Mouse (Mus musculus) erythroblast, embryonic 14.5 days (primary cell): ENCODE measurements around the gene Grip1. TPM values are rescaled to one million over a fixed set of nuclear protein-coding genes. Genes with fewer than 3 reads are reported as not detected.

Experiments
- H3K27me3 ChIP-seq: 2 replicates; pipeline ENCODE4 v1.6.1; 2012; ENCODE audit warnings: inconsistent platforms; ENCODE audit not compliant: control insufficient read depth
- H3K36me3 ChIP-seq: 2 replicates; pipeline ENCODE4 v1.6.1; 2012; ENCODE audit warnings: mild to moderate bottlenecking, inconsistent platforms; ENCODE audit not compliant: control insufficient read depth
- H3K4me1 ChIP-seq: 2 replicates; pipeline ENCODE4 v1.6.1; 2012; ENCODE audit warnings: inconsistent platforms; ENCODE audit not compliant: control insufficient read depth
- H3K4me3 ChIP-seq: replicated peaks from 2 replicates; pipeline ENCODE3; 2012; ENCODE audit warnings: moderate library complexity, mild to moderate bottlenecking, inconsistent platforms
- H3K9me3 ChIP-seq: 2 replicates; pipeline ENCODE4 v1.6.1; 2012; ENCODE audit warnings: low read length, inconsistent platforms, mixed read lengths; ENCODE audit not compliant: control insufficient read depth
- GATA1 ChIP-seq: IDR thresholded peaks from 2 replicates; pipeline ENCODE4 v1.6.1; 2012; ENCODE audit warnings: low read length, inconsistent platforms, mixed read lengths
- TAL1 ChIP-seq: IDR thresholded peaks from 3 replicates; pipeline ENCODE4 v1.6.1; 2012; ENCODE audit warnings: low read length, inconsistent platforms, mixed read lengths
- polyA plus RNA-seq: library from polyadenylated mRNA; stranded (reverse); fragments of >175 nt; gene quantifications from 2 replicates; pipeline ENCODE4 v1.2.3, GENCODE M21; 2012

Gene Grip1
- polyA plus RNA-seq, 1 experiment, result not detected

- Histone ChIP-seq H3K27me3 (no peaks in the 10 kb centered on the region), H3K4me1 (no peaks in the 10 kb centered on the region), H3K36me3 (no peaks in the 10 kb centered on the region), H3K9me3 (peaks cover 6% of the 10 kb centered on the region), H3K4me3 (no peak overlapping the region)
- no peak for TF ChIP-seq TAL1
These were observed 273.3 kb downstream of the Grip1 start for GRCm38 (mm10) chr10:119726921-119727320.

GRCm38 (mm10) chr10:119730206-119730605 is 276.6 kb downstream of the Grip1 start:
- H3K9me3 ChIP-seq, result peaks cover 13% of the 10 kb centered on the region

DNA sequence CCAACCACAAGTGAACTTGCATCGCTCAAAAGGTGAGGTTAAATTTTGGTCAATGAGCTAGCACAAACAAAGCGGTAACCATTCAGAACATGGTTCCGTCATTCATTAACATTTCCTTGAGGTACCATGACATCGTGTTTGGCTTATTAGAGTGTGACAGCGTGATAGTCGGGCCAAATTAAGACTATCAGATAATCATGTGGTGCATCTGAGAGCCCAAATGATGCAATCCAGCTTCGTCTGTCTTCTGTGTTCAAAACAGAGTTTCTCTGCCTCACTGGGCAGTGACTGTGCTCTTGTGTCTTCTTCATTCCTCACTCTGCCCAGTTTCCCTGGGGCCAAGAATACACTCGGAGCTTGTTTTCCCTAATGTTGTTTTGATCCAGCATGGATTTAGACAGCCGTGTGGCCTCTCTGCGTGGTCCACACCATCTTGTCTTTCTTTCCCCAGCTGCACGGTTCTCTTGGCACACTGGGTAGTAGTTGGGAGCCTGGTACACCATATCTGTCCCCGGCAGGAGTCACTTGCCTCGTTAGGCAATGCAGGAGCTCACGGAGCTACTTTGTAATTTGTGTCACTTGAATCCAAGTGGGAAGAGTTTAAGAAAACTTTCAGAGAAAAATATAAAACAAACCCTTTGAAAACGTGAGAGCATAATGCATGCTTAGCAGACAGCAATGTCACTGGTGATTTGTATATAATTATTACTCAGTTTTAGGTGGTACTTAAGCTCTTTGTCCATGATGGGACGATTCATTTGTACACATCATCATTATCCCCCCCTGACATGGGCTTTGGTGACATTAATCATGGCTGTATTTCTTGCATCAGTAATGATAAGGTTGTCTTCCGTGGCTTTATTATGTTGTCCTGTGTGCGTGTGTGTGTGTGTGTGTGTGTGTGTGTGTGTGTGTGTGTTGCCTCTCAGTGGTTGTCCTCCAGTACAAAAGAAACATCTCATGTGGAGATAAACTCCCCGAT is 281.7 kb downstream of the Grip1 start:
- TF ChIP-seq TAL1, result no peak
- TF ChIP-seq GATA1, result no peak
- Histone ChIP-seq H3K4me1 (no peaks in the 10 kb centered on the region), H3K27me3 (no peaks in the 10 kb centered on the region), H3K4me3 (no peak overlapping the region), H3K36me3 (no peaks in the 10 kb centered on the region), H3K9me3 (peaks cover 18% of the 10 kb centered on the region)

More at GRCm38 (mm10) chr10:119730206-119730605, 276.6 kb downstream of the Grip1 start:
- Histone ChIP-seq H3K4me1 (no peaks in the 10 kb centered on the region), H3K4me3 (no peak overlapping the region), H3K27me3 (no peaks in the 10 kb centered on the region), H3K36me3 (no peaks in the 10 kb centered on the region)
- TF ChIP-seq TAL1, result no peak
- no peak for TF ChIP-seq GATA1

- Histone ChIP-seq H3K9me3 (peaks cover 30% of the 10 kb centered on the region), H3K27me3 (no peaks in the 10 kb centered on the region), H3K36me3 (no peaks in the 10 kb centered on the region), H3K4me3 (no peak overlapping the region), H3K4me1 (no peaks in the 10 kb centered on the region)
- TF ChIP-seq TAL1 (no peak), GATA1 (no peak)
These were observed 285.8 kb downstream of the Grip1 start for GRCm38 (mm10) chr10:119739466-119739865.

DNA sequence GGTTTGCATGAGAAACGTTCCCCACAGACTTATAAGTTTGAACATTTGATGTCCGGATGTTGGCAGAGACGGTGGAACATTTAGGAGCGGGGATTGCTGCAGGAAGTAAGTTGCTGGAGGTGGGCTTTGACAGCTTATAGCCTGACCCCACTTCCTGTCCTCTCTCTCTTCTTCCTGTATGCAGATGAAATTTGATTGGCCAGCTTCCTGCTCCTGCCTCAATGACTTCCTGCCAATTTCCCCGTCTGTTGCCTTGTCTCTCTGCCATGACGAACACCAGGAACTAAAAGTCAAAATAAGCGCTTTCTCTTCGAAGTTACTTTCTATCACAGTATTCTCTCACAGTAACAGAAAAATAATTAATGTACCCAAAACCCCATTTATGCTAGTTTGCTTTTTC is 289.1 kb downstream of the Grip1 start:
- H3K27me3 ChIP-seq, result no peaks in the 10 kb centered on the region
- H3K9me3 ChIP-seq, result peaks cover 26% of the 10 kb centered on the region
- TF ChIP-seq TAL1 (no peak), GATA1 (no peak)
- no peak overlapping the region for H3K4me3 ChIP-seq
- H3K4me1 ChIP-seq, result no peaks in the 10 kb centered on the region
- H3K36me3 ChIP-seq, result no peaks in the 10 kb centered on the region

DNA sequence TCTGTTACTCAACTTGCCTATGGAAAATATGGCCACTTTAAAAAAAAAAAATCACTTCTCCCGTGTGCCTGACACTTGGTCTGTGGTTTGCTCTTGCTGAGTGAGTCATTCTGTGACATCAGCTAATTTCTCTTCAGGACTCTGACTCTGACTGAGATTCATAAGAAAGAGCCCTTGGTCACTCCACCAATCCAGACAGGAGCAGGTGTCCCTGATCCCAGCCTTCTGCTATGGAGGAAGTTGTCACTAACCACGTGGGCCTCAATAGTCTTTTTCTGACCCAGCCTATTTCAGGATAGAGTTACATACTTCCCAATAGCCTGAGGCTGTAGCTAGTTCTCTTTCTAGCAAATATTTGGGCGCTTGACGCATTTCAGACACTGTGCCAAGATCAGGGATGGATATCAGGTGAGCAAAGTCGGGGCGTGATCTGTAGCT is 298.8 kb downstream of the Grip1 start:
- Histone ChIP-seq H3K9me3 (peaks cover 26% of the 10 kb centered on the region), H3K4me1 (no peaks in the 10 kb centered on the region), H3K4me3 (no peak overlapping the region), H3K27me3 (no peaks in the 10 kb centered on the region), H3K36me3 (no peaks in the 10 kb centered on the region)
- TF ChIP-seq GATA1 (no peak), TAL1 (no peak)

DNA sequence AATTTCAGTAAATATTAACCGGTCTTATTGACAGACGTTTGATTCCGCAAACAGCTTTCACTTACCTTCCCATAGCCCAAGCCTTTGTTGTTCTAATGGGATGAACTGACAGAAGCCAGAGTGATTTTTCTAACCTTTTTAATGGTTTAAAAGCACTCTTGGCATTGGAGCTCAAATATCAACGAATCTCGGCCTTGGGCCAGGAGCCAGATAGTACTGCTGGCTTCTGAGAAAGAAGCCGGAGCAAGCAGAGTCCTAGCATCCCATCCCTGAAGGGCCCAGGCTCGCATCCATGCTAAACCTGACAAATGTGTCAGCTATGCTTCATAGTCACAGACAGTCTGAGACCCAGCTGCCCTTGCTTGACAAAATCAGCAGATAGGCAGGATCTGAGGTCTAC is 302.6 kb downstream of the Grip1 start:
- TF ChIP-seq GATA1, result no peak
- TF ChIP-seq TAL1, result no peak
- Histone ChIP-seq H3K27me3 (no peaks in the 10 kb centered on the region), H3K4me3 (no peak overlapping the region), H3K4me1 (no peaks in the 10 kb centered on the region), H3K36me3 (no peaks in the 10 kb centered on the region), H3K9me3 (peaks cover 34% of the 10 kb centered on the region)

DNA sequence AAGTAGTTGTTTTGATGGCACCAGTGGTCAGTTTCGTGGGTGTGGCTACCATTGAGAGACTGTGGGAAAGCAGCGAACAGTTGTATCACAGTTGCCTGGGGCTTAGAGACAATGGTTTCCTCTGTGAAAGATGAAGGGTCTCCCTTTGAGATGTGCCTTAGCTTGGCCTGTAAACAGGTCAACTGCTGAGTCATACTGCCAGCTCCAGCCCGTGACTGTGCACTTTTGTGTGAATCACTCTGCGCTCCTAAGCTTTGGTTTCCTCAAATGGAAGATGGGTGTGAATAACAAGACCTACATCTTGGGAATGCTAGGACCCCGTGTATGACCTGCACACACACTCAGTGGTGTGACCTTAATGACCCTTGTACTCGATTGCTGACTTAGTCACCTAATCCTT is 303.6 kb downstream of the Grip1 start:
- TF ChIP-seq TAL1, result no peak
- no peak for TF ChIP-seq GATA1
- no peaks in the 10 kb centered on the region for H3K27me3 ChIP-seq
- peaks cover 41% of the 10 kb centered on the region for H3K9me3 ChIP-seq
- no peaks in the 10 kb centered on the region for H3K4me1 ChIP-seq
- no peak overlapping the region for H3K4me3 ChIP-seq
- H3K36me3 ChIP-seq, result no peaks in the 10 kb centered on the region

DNA sequence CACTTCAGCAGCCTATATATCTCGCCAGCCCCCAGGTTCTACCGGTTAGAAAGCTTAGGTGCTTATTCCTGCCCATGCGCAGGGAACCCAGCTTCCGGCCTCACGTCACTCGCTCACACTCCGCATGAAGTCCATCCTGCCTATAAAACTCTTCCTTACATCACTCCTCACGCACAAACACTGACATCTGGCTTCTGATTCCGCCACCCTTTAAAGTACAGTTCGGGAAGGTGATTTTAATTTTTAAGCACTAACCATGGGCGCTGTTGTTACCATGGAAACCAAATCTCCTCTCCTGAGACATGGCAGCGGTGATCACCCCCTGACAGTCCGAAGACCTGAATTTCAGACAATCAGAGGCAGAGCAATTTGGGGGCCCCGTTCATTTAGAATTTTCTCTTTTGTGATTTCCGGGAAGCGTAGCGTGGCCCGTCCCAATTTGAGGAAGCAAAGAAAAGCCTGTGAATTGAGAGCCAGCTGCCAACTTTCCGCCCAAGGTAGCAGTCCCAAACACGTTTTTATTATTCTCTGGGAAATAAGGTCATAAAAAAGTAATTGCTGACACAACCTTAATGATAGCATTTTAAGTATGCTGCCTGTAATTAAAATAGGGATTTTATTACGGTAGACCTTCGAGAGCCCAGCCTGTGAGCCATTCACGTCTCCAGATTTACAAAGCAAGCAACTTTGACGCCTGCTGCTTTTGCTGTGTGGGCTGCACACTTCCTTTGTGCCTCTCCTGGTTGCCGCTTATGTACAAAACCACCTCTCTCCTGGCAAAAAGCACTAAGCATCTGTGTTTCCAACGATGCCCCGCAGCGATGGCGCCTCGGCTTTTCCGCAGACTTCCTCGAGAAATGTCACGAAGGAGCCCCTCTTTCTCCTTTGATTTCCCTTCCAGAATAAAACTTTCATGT is 308.1 kb downstream of the Grip1 start:
- Histone ChIP-seq H3K4me1 (no peaks in the 10 kb centered on the region), H3K36me3 (no peaks in the 10 kb centered on the region), H3K27me3 (no peaks in the 10 kb centered on the region), H3K9me3 (peaks cover 40% of the 10 kb centered on the region), H3K4me3 (no peak overlapping the region)
- TF ChIP-seq GATA1 (no peak), TAL1 (no peak)
